Mouse (Mus musculus) kidney, postnatal 0 days (tissue): ENCODE measurements at regions not wholly inside any gene's neighbourhood (a gene's known extent, or its start where the extent isn't known, plus 50 kb on each side); places are given as distances from the start of the nearest gene placed in this dataset.

Experiments used
- ATAC-seq: fragments of 200-750 bp; cut with Nextera tagmentation; replicated peaks from 2 replicates; pipeline ENCODE4 v1.8.0; 2017; ENCODE audit warnings: low read depth, moderate number of reproducible peaks, moderate TSS enrichment, moderate library complexity; ENCODE audit not compliant: low FRiP score
- DNase-seq: peaks from one replicate; pipeline ENCODE4 v3.0.0-alpha.2; 2016; ENCODE audit warnings: low spot score
- H3K27ac ChIP-seq: fragments of 300-500 bp; sonication (generic); 2 replicates; pipeline ENCODE4 v1.5.1; 2014; ENCODE audit warnings: mild to moderate bottlenecking
- H3K27me3 ChIP-seq: fragments of 300-500 bp; sonication (generic); 2 replicates; pipeline ENCODE4 v1.6.1; 2014; ENCODE audit warnings: low read length, mixed read lengths; ENCODE audit not compliant: insufficient read depth
- H3K36me3 ChIP-seq: fragments of 300-500 bp; sonication (generic); 2 replicates; pipeline ENCODE4 v1.6.1; 2014; ENCODE audit warnings: low read length, mixed read lengths; ENCODE audit not compliant: insufficient read depth
- H3K4me1 ChIP-seq: fragments of 300-500 bp; sonication (generic); replicated peaks from 2 replicates; pipeline ENCODE4 v1.6.1; 2014; ENCODE audit warnings: antibody characterized with exemption, low read length, mixed read lengths; ENCODE audit not compliant: insufficient read depth
- H3K4me2 ChIP-seq: fragments of 300-500 bp; sonication (generic); 2 replicates; pipeline ENCODE4 v1.6.1; 2014; ENCODE audit warnings: mild to moderate bottlenecking, low read length, moderate library complexity, mixed read lengths
- H3K4me3 ChIP-seq: fragments of 300-500 bp; sonication (generic); replicated peaks from 2 replicates; pipeline ENCODE4 v1.5.1; 2014; ENCODE audit warnings: low read depth, low read length
- H3K9ac ChIP-seq: fragments of 300-500 bp; sonication (generic); 2 replicates; pipeline ENCODE4 v1.6.1; 2014; ENCODE audit warnings: low read depth, low read length
- H3K9me3 ChIP-seq: fragments of 300-500 bp; sonication (generic); replicated peaks from 2 replicates; pipeline ENCODE4 v1.6.1; 2016; ENCODE audit warnings: low read length, inconsistent platforms, mixed read lengths
- CTCF ChIP-seq: IDR thresholded peaks from 2 replicates; pipeline ENCODE4 v1.5.1; 2016; ENCODE audit warnings: antibody characterized with exemption, low read depth, mild to moderate bottlenecking, moderate library complexity
- WGBS: fragments of 180-500 bp; shearing (Covaris S2); extraction: QIAGEN DNeasy Blood & Tissue Kit; methylation state at CpG from one replicate; pipeline ENCODE4 v1.1.7; 2014; 5-methylcytosine and 5-hydroxymethylcytosine counted together

DNA sequence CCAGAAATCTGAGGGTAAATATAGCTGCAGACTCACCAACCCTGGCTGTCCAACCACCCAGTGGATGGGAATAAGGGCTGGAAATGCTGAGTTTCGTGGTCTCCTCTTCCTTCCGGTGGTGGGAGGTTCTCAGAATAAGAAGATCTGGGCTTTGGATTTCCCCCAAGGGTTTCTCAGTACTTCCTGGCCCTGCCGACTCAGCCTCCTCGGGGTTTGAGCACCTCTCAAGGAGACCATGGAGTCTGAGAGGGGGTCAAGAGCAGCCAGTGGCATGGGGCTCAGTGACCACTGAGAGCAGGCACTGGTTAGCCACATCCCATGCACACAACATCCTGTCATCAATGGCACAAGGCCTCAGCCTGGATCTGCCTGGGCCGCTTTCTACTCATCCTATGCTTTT, 216.4 kb downstream of the Cdc5l start:
- WGBS: 87% methylated on average over 5 of the region's 5 CpGs
- Histone ChIP-seq H3K4me3 (no peak overlapping the region), H3K9ac (no peak overlapping the region), H3K4me1 (no peaks in the 10 kb centered on the region), H3K27ac (no peak overlapping the region), H3K4me2 (no peak overlapping the region), H3K36me3 (no peaks in the 10 kb centered on the region), H3K9me3 (no peaks in the 10 kb centered on the region), H3K27me3 (no peaks in the 10 kb centered on the region)
- ATAC-seq (no peak), DNase-seq (no peak)
- no peak for TF ChIP-seq CTCF

DNA sequence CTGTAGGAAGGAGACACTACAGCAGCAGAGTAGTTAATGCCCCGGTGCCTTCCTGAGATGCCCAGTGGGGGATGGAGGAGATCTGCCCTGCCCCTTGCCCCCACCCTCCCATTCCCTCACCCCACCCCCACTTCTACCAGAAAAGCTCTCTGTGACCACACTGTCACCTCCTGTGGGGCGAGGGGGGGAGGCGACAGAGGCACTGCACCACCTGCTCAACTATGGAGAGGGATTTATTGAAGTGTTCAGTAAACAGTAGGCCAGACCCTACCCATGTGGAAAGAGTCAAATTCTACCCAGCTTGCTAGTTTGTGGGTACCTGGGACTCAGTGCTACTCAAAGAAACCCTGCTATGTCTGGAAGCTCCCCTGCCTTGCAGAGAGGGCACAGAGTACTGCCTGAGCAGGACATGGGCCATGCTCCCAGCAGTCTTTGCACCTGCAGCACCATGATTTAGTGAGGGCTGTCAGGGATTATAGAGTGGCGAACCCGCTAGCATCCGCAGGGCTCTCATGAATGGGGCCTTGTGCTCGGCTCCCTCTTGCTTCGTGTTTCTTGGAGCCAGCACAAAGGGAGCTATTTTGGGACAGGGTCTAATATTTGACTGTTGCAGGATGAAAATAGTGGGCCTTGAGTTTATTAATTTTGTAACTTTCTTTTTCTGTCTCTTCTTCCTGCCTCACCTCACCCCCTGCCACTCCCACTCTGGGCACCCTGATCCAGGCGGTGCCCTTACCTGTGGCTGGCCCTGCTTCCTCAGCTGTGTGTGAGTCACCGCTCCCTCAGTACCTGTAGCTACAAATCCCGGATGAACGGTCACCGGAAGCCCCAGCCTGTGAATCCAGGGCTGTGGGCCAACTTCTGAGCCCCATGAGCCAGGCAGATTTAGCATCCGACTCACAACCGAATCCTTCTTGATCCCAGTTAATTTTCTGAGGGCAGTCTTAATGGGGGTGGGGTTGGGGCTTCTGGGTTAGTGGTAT, 218.2 kb downstream of the Cdc5l start:
- H3K9ac ChIP-seq: no peak overlapping the region
- WGBS: 52% methylated on average over 15 of the region's 15 CpGs
- H3K36me3 ChIP-seq: no peaks in the 10 kb centered on the region
- no peak overlapping the region for H3K4me2 ChIP-seq
- H3K9me3 ChIP-seq: no peaks in the 10 kb centered on the region
- ATAC-seq (no peak), DNase-seq (no peak)
- no peak for TF ChIP-seq CTCF
- H3K27me3 ChIP-seq: no peaks in the 10 kb centered on the region
- H3K27ac ChIP-seq: no peak overlapping the region
- H3K4me3 ChIP-seq: no peak overlapping the region
- no peaks in the 10 kb centered on the region for H3K4me1 ChIP-seq

DNA sequence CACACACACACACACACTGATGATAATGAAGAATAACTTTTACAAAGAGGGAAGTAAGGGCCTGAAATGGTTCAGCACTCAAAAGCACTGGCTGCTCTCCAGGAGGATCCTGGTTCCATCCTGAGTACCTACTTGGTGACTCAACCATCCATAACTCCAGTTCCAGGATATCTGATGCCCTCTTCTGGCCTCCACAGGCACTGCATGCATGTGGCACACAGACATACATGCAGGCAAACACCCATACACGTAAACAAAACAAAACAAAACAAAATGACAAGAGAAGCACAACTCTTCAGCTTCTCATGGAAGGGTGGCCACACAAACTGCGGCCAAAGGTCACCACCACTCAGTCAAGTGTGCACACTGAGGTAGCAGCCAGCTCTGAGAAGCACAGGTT, 222.6 kb downstream of the Cdc5l start:
- H3K4me2 ChIP-seq: no peak overlapping the region
- no peak for DNase-seq
- no peaks in the 10 kb centered on the region for H3K4me1 ChIP-seq
- H3K36me3 ChIP-seq: no peaks in the 10 kb centered on the region
- 85% methylated on average over 2 of the region's 2 CpGs for WGBS
- no peak for ATAC-seq
- H3K27me3 ChIP-seq: no peaks in the 10 kb centered on the region
- no peak overlapping the region for H3K27ac ChIP-seq
- H3K9me3 ChIP-seq: no peaks in the 10 kb centered on the region
- TF ChIP-seq CTCF: peak; percentile 51; the same call in 1 of the 2 replicates
- no peak overlapping the region for H3K4me3 ChIP-seq
- H3K9ac ChIP-seq: no peak overlapping the region

DNA sequence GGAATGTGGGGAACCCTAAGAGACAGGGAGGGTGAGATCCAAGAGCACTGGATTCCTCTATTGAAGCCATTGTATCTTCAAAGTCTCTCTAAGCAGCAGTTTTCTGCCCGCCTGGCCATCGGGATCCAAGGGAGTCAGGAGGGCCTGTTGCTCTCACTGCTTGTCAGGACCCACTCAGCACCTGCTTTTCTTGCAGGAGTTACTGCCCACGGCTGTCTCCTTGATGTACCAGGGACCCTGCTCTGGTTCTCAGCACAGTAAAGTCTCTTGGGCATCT, 224.2 kb downstream of the Cdc5l start:
- no peak for TF ChIP-seq CTCF
- Histone ChIP-seq H3K9ac (no peak overlapping the region), H3K9me3 (no peaks in the 10 kb centered on the region), H3K4me3 (no peak overlapping the region), H3K27ac (no peak overlapping the region), H3K36me3 (no peaks in the 10 kb centered on the region), H3K4me1 (no peaks in the 10 kb centered on the region), H3K27me3 (no peaks in the 10 kb centered on the region), H3K4me2 (no peak overlapping the region)
- 77% methylated on average over 3 of the region's 3 CpGs for WGBS
- ATAC-seq (no peak), DNase-seq (no peak)

DNA sequence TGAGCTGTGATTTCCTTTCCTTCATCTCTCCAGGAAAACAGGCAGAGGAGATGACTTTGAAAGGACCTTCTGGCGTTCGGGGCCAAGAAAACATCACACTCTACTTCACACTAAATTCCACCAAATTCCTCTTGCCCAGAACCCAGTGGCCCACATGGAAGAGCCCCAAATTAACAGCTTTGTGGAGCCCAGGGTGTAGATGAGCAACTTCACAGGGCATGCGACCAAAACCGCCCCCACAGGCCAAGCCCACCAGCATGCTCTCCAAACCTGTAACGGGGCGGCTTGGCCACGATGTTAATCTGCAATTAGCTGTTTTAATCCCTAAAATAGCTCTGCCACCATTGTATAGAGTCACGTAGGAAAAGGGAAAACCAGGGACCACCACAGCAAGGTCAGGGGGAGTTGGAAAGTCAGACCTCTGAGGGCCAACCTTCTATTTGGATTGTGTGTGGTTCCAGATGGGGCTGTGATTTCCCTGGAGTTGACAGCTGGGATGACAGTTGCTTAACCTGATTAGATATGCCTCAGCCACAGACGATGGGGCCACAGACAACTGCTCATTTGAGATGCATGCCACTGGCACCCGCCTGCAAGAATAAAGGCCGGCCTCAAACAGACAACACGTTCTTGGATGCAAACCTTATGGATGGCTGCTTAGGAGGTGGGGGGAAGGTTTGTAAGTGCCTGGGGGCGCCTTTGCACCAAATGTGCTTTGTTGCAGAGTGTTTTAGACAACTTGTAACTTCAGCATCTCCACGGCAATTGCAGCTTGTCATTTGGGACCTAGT, 224.7 kb downstream of the Cdc5l start:
- WGBS: 73% methylated on average over 14 of the region's 14 CpGs
- no peak overlapping the region for H3K4me2 ChIP-seq
- H3K9me3 ChIP-seq: no peaks in the 10 kb centered on the region
- H3K4me3 ChIP-seq: no peak overlapping the region
- H3K9ac ChIP-seq: no peak overlapping the region
- no peaks in the 10 kb centered on the region for H3K27me3 ChIP-seq
- H3K4me1 ChIP-seq: no peaks in the 10 kb centered on the region
- H3K27ac ChIP-seq: no peak overlapping the region
- no peak for DNase-seq
- H3K36me3 ChIP-seq: no peaks in the 10 kb centered on the region
- TF ChIP-seq CTCF: no peak
- ATAC-seq: no peak

DNA sequence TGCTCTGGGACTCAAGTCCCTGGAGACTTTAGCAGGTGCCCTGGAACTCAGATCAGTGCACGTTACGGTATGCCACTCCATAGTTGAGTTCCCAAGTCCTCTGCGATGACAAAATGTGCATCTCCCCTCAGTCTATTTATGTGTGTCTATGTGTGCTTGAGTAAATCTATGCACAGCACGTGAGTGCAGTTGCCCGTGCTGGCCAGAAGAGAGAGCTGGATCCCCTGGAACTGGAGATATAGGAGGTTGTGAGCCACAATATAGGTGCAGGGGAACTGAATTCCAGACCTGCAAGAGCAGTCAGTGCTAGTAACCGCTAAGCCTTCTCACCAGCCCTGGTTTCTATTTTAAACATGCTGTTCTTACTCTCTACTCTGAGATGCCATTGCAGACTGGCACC, 237.8 kb downstream of the Cdc5l start:
- 95% methylated on average over 6 of the region's 6 CpGs for WGBS
- Histone ChIP-seq H3K4me1 (0 out of 2 replicates have a peak, but pooled peaks cover 6% of the 10 kb centered on the region), H3K36me3 (no peaks in the 10 kb centered on the region), H3K9ac (no peak overlapping the region), H3K27ac (no peak overlapping the region), H3K27me3 (no peaks in the 10 kb centered on the region), H3K4me2 (no peak overlapping the region), H3K4me3 (no peak overlapping the region), H3K9me3 (no peaks in the 10 kb centered on the region)
- no peak for TF ChIP-seq CTCF
- ATAC-seq: no peak
- DNase-seq: no peak
